Mouse (Mus musculus) stomach, adult 2 months (tissue): ENCODE results near the gene Zfp560. TPM values are rescaled to one million over a fixed set of nuclear protein-coding genes. Genes with fewer than 3 reads are reported as not detected.

Source experiments
- polyA plus RNA-seq: library from polyadenylated mRNA; depleted of rRNA; stranded (reverse); fragments of >200 nt; gene quantifications from 2 replicates; pipeline ENCODE4 v1.2.3, GENCODE M21; 2012; rRNA removed

Zfp560 gene
- 1.00 and 1.2 TPM in 2 replicates for polyA plus RNA-seq

DNA sequence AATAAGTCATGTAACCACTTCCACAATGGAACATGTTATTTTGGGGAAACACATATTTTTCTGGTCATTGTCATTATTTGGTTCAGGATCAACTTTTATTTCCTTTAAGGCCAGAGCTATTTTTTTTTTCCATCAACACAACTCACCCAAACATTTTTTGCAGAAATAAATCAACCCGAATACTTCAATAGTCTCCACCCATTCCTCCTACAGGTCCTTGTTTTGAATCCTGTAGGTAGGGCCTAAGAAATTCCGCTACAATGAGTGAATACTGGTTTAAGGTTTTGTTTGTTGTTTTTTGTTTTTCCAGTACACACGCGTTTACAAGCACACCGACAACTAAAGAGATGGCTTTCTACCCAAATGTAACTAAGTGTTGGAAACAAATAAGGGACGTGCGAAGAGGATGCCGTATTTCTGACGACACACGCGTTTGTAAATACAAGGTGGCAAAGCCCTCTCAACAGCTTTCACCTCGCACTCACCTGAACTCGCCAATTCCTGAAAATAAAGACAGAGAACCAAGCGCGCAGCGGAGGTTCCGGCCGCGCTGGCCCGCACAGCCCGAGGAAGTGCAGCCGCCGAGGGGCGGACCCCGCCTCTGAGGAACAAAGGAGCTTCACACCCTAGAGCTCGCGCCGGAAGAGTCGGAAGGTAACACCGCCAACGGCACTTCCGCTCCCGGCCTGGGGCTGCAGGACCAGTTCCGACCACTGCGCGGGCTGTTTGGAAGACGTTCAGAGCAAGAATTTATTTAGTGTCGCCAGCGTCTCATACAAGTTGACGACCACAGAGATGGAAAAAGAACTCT lies at the start of gene Zfp560:
TSS of gene Zfp560 (minus strand) at position 646 of the 811 bp plus-strand sequence.

DNA sequence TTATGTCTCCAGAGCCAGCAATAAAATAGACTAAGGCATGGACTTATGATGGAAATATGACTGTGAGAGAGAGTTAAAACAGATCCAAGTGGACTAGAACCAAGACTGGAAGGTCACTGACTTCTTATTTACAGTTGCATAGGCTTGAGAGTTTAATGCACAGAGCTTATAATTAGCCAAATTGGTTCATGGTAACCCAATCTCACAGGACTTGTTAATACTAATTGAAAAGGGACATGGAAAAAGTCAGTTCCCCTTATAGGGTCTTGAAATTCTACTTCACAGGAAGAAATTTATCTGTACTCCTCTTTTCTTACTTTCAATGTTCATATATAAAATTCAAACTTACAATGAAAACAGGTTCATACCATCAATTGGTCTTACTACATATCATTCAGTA lies 49.0 kb downstream of the Zfp560 start, which contains the start of gene Olfr18:
TSS of gene Olfr18 (minus strand) at position 101 of the 400 bp plus-strand sequence.

DNA sequence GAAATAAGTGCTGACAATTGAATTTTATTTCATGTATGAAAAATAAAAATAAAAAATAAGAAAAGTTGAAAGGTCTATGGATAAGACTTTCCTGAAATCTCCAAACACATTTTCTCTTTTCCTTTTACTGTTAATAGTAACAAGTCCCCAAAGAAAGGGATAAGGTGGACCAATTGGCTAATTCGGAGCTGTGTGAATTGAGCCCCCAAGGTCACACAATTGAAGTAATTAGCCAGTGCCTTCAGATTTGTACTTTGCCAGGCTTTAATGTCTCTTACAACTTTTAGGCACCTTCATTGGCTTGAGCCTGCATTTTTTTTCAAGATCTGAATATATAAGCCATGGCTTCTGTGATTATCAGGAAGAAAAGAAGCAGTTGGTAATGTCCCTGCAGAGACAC lies 86.7 kb downstream of the Zfp560 start, which contains the start of gene Olfr873:
TSS of gene Olfr873 (plus strand) at position 301 of the 400 bp plus-strand sequence.

Other genes starting within 250 kb of the Zfp560 start
- gene Olfr870, start 211.1 kb downstream of the Zfp560 start, polyA plus RNA-seq: not detected in 2 replicates
- not detected in 2 replicates for gene Olfr871, start 173.0 kb downstream of the Zfp560 start, polyA plus RNA-seq
- gene Olfr872, start 148.1 kb downstream of the Zfp560 start, polyA plus RNA-seq: not detected in 2 replicates
- not detected in 2 replicates for gene Olfr39, start 102.8 kb downstream of the Zfp560 start, polyA plus RNA-seq
- gene Olfr873, start 86.6 kb downstream of the Zfp560 start, polyA plus RNA-seq: not detected in 2 replicates
- gene Olfr18, start 49.1 kb downstream of the Zfp560 start, polyA plus RNA-seq: not detected in 2 replicates
- 0.16 and 0.37 TPM in 2 replicates for gene Zfp26, start 75.0 kb upstream of the Zfp560 start, polyA plus RNA-seq
- 0.25 and 1.0 TPM in 2 replicates for gene Zfp426, start 107.6 kb upstream of the Zfp560 start, polyA plus RNA-seq
- gene Zfp266, start 136.2 kb upstream of the Zfp560 start, polyA plus RNA-seq: 0.33 and 0.68 TPM in 2 replicates
- 0.44 and 0.83 TPM in 2 replicates for gene Zfp846, start 196.1 kb upstream of the Zfp560 start, polyA plus RNA-seq